Mouse (Mus musculus): ENCODE data around the gene Prkci.

Prkci gene

DNA sequence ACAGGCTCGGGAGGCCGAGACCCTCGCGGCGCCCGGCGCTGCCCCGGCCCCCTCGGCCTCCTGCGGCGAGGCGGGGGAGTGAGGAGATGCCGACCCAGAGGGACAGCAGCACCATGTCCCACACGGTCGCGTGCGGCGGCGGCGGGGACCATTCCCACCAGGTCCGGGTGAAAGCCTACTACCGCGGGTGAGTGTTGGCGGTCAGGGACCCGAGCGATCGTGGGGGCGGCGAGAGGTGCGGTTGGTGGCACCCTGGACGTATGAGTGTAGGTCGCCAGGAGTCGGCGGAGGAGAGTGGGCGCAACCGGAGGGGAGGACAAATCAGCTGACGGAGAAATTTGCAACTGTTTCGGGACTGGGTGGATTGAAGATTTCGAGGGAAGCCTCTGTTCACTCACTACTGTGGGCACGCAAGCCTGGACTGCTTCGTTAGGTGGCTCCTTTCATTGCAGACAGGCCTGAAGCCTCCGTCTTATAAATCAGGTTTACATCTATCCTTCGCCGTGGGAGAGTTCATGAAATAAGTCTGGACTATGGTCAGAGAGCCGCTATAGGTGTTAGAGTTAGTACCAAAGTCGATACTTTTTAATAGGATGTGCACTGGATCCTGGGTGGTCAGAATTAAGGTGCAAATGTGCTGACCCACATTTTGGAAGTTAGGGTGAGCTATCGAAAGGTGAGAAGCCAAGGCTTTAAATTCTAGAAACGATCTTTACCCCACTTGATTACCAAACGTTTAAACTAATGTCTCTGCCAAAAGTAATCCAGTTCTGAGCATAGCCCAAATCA is 546 bp downstream of the Prkci start:
- peak; percentile 58 for DNase-seq

DNA sequence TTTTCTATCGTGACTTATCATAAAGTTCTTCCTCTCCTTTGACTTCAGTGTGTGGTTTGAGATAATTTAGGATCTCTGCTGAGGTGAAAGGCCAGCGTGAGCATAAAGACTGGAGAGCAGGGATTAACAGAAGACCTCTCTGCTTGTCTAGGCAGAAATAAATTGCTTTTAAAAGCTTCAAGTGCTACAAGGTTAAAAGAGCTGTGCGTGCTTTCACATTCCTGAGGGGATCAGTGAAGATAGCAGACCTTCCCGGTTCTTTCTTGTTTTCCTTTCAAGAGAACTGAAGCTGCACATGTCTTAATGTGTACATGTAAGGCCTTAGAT is 1.1 kb downstream of the Prkci start:
- DNase-seq, result no peak

DNA sequence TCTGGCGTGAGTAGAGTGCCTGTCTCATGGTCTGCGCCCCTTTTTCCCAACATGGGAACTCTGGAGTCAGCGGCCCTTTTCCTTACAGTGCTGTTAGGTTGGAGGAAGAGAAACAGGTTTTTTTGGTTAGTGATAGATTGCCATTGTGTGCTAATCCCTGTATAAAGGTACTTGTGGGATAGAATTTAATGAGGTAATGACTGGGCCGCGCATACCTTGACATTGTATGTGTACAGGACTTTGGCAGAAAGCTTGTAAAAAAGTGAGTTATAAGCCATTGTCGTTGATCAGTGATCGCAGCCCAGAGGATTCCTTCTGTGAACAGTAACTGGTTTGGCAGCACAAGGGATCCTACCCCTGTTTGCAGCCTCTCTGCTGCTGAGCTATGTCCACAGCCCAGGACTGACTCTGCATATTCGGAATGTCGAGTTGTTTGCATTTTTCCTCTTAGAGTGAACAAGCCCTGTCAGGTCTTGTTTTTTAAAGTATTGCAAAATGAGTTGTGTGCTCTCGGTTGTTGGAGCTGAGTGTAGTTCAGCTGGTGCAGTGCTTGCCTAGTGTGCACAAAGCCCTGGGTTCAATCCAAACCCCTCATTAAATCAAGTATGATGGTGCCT is 4.0 kb downstream of the Prkci start:
- no peak for DNase-seq

DNA sequence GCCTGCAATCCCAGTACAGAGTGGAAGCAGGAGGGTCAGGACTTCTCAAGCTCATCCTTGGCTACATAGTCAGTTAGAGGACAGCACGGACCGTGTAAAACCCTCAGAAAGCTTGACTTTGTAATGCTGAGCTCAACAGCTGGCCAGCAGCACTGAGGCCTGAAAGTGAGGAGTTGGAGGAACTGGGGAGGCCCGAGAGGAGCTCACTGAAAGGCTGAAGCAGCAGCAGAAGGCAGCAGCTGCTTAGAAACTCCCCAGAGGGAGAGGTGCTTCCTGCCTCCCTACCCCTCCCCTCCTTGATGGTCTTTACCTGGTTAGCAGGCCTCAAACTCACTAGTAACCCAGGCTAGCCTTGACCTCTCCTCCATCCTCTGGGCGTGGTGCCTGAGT is 4.5 kb downstream of the Prkci start:
- DNase-seq, result no peak

DNA sequence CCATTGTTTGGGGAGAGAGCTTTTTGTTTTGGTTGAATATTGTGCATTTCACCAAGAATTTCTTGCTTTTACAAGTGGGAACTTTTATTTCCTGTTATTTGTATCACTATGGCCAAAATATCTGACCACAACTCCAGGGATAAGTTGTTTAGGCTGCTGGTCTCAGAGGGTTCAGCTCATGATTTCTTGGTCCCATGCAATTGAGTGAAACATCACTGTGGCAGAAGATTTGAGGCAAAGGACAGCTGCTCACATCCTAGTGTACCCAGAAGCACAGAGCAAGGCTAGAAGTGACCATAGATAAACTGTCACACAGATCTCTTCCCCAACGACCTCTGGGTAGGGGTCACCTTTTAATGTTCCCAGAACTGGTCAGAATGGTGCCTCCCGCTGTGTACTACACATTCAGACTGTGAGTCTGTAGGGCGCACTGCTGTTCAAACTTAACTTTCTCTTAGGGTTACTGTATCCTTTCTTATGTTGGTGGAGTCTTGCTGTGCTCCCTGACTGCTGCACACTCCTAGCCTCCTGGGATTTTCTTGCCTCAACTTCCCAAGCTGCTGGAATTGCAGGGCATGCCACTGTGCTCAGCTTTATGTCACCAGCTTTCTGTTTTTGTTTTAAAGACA is 5.6 kb downstream of the Prkci start:
- DNase-seq, result no peak

DNA sequence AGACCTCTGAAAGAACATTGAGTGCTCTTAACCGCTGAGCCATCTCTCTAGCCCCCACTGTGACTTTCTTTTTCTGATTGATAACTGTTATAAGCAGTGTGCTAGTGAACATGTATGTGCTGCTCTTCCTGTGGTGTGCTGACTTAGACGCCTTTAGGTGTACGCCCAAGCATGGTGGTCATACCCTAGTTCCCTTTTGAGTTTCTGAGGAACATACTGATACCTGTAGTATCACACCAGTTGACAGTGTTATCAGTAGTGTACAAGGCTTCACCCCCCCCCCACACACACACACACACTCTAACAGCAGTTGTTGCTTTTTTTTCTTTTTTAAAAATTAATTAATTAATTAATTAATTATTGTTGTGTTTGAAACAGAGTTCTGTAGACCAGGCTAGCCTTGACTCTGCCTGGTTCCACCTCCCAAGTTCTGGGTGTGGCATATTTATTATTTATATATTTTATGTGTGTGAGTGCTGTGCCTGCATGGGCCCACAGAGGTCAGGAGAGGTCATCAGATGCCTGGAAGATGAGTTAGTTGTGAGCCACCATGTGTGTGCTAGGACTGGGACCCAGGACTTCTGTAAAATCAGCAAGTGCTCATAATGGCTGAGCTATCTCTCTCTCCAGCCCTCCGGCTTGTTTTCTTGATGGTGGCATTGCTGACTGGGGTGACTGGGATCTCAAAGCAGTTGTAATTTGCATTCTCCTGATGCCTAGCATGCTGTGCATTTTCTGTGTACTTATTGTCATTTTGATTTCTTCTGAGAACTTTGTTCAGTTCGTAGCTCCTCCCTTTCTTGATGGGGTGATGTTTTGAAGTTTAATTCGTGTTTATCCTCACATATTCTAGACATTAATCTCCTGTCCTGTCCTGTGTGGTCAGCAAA is 9.0 kb downstream of the Prkci start:
- no peak for DNase-seq

DNA sequence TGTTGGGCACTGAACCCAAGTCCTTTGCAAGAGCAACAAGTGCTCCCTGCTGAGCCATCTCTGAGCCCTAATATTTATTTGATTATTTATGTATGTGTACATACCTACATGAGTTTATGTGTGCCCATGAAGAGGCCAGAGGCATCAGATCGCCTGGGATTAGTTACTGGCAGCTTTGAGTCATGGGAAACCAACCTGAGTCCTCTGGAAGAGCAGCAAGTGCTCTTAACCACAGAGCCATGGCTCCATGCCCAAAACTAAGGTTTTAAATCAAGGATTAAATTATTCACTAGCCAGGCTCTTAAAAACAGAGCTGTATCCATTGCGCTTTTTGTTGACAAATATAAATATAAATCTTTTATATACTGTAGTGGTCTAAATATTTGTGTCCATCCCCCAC is 18.8 kb downstream of the Prkci start:
- no peak for DNase-seq

DNA sequence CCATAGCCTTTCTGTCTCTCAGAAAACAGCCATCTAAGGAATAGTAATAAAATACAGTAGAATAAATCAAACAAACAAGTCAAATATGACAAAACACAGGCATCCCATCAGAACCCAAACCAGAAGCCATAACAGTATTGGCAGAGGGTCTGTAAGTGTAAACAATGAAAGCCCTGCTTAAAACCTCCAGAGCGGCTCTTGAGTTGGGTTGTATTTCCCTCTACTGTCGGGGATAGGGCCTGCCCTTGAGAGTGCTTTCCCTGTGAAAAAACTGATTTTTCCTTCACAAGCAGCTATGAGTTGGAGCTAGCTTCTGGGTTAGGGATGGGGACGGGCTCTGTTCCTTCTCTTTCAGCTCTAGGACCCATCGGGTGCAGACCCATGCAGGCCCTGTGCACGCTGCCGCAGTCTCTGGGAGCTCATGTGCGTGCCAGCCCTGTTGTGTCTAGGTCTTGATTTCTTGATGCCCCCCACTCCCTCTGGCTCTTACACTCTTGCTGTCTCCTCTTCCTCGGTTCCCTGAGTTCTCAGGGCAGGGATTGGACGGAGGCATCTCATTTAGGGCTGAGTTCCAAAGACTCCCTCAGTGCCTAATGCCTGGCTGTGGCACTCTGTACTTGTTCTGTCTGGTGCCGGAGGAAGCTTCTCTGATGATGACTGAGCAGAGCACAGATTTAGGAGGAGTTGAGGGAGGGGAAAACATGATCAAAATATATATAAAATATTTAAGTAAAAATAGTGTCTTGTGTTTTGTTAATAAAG is 20.3 kb downstream of the Prkci start:
- DNase-seq, result no peak

DNA sequence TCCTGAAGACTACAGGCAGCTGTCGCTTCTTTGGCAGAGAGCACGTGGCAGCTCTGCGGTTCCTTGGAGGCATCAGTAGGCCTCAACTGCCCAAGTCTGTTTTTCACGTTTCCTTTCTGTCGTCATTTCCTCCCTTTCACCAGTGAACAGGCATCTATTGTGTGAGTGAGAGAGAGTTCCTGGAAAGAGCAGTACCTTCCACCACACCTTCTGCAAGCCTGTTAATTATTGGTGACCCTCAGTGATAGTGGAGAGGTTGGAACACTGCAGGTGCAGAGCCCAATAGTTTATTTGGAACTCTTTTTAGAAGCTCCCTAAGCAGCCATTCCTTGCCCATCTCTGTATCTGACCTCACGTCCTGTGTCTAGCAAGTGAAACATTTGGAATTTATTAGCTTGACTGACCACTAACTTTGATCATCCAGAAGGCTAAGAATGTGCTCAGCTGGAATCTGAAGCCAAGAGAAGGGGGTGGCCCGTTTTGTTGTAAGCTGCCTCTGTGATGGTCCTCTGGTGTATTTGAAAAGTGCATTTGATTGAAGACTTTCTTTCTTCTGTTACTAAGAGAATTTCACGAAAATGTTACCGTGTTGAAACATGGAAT is 21.1 kb downstream of the Prkci start:
- no peak for DNase-seq

DNA sequence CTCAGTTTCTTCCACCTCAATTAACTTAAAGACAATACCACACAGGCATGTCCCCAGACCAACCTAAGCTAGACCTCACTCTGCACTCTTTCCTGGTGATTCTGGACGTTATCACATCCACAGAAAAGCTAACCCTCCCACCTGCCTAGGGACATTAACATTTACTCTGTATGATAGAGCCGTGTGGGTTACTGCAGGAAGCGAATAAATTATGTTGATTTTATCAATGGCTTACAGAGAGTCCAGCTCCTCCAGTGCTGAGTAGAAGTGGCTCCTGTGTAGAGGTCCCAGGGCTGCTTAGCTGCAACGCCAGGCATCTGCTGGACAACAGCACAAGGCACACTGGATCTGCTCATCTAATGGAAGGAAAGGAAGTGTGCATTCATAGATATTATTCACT is 22.1 kb downstream of the Prkci start:
- DNase-seq, result no peak

DNA sequence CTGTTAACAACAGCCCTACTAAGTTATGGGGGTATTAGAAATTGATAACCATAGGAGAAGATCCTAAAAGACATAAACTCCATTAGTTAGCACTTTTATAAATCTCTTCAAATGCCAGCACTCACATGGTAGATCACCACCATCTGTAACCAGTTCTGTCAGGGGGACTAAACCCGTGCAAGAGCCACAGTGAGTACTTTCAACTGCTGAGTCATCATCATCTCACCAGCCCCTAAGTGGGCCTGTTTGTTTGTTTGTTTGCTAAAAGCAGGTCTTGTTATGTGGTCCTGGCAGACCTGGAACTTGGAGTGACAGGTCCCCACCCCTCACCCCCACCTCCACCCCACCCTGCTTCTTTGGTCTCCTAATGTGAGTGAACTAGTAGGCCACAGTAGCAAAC is 23.7 kb downstream of the Prkci start:
- DNase-seq, result no peak

DNA sequence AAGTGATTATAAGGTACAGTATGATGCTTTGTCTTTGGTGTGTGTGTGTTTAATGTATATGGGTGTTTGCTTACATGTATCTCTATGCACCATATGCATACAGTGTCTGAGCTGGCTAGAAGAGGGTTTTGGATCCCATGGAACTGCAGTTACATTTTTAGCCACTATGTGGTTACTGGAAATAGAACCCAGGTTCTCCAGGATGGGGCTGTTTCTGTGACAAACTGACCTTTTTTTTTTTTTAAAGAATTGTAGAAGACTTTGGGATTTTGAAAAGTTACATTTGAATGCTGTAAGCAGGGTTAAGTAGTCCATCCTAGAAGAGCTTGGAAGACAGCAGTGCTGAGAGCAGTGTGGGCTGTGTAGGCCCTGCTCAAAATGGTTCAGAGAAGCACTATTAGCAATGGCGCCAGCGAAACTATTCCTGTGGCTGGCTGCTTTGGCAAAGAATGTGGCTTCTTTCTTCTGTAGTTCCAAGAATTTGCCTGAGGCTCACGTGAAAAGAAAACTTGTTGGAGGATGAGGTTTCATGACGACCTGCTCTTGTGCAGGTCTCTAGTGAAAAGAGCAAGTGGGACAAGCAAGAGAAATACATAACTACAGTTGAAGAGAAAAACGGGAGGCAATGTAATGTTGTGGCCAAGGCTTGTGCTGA is 24.4 kb downstream of the Prkci start:
- DNase-seq, result no peak

DNA sequence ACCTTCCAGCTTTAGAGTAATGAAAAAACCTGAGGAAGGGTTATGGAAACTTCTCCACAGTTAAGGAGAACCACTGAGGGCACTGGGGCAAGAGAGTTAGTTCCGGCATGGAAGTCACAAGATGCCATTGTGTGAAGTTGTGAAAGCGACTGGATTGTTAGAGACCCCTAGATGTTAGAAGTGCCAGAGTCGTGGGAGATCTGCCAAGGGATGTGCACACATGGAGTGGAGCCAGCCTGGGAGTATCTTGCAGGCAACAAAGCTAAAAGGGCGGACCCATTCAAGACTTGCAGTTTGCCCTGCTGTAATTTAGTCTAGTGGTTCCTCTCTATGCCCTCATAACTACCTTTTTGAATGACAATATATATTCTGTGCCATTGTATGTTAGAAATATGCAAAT is 25.1 kb downstream of the Prkci start:
- no peak for DNase-seq

DNA sequence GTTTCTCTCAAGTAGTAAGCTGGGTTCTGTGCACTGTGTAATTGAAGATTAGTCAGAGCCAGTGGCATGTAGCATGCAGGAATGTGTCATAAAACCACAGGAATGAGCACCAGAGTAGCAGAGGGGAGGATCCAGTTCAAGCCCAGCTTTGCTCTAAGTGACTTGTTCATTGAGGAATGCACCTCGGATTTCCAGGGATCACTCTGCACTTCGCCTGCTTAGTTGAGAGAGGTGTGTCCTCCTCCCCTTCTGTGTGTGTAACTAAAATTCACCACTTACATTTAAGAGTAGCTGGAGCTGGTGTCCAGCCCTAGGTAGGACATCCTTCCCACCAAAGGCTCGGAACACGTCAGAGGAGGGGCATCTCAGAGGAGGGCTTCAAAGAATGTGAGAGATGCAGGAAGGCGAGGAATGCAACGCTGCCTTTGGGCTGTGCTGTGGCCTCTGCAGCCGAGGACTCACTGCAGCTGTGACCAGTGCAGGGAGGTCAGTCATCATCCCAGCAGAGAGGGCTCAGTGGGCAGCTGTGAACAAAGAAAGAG is 27.4 kb downstream of the Prkci start:
- DNase-seq, result no peak

DNA sequence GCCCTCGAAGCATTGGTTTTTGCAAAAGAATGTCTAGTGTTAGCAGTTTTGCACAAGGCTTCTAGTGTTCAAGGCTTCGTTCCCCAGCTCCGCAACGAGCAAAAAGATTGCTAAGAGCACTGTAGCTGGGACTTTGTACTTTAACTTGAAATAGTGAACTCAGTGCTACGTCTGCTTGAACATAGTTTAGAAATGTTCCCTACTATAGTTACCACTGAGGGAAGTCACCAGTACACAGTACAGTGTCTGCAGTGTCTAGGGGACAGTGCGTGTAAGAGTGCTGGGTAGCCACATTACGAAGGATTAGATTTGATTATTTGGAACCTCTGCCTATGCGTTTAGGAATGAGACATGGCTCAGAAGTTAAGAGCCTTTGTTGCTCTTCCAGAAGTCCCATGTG is 32.2 kb downstream of the Prkci start:
- no peak for DNase-seq

DNA sequence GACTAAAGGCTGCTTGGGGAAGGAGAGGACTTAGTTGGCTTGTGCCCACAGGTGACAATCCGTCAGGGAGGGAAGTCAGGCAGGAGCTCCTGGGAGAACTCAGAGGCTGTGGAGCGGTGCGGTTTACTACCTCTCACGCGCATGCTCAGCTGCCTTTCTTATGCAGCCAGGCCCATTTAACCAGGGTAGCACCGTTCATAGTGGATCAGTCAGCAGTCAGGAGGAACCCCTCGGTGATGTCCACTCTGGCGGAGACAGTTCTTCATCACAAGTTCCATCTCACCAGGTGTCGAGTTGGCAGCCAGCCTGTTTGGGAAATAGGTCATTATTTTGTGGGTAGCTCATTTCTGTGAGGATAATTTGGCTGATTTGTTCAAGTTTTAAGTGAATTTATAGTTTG is 36.1 kb downstream of the Prkci start:
- no peak for DNase-seq

DNA sequence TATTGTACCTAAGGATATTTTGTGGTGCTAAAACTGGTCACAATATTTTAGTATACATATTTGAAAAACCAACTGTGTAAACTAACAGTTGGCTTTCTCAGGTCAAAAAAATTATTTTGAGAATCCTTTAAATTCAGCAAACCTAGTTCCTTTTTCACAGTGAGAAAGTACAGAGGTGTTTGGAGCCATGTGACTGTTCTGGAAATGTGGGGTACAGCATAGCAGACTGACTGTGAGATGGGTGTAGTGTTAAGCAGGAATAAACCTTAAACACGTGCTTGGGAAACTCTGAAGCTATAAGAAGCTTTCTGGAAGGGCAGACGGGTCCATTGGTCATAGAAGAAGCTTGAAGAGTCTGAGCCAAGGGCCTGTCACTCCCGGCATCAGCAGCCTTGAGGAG is 38.1 kb downstream of the Prkci start:
- no peak for DNase-seq

DNA sequence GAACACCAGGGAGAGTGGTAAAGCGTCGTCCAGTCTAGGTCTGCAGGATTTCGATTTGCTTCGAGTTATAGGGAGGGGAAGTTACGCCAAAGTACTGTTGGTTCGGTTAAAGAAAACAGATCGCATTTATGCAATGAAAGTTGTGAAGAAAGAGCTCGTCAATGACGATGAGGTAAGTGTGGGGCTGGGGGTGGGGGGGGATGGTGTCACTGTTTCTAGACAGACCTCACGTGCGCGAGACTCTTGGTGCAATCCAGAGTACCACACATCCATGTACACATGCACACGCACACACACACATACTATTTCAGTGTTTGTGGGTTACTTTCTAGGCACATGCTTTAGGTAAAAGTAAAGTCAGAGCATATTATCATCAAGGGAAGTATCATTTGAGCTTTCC is 42.3 kb downstream of the Prkci start:
- DNase-seq, result no peak

DNA sequence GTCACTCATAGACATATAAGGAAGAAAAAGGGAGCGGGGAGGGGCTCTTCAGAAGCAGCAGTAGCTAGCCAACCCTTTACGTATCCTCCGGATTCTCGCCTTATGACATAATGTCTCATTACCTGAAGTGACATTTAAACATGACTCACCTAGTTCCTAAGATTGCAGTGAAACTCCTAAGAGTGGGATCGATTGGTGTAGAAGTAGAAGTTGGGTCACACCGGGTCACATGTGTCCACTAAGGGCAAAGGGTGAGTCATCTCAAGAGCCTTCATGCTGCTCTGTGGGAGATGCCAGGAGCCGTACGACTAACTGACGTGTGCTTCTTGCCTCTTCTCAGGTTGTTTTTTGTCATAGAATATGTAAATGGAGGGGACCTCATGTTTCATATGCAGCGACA is 43.1 kb downstream of the Prkci start:
- no peak for DNase-seq

DNA sequence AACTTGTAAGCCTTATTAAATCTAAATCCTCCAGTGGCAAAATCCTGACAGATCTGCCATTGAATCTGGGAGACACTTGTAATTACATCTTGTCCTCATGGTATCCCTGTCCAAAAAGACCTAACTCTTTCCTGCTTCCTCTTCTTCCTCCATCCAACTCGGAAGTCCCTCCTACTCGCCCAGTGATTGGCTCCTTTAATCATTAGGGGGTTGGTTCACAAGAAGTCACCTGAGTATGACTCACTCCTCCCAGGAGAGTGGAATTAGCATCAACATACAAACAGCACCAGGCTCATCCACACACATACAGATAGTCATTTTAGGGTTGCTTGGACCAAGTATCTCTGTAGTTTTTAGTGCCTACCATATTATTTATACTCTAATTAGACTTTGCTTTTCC is 47.4 kb downstream of the Prkci start:
- no peak for DNase-seq

DNA sequence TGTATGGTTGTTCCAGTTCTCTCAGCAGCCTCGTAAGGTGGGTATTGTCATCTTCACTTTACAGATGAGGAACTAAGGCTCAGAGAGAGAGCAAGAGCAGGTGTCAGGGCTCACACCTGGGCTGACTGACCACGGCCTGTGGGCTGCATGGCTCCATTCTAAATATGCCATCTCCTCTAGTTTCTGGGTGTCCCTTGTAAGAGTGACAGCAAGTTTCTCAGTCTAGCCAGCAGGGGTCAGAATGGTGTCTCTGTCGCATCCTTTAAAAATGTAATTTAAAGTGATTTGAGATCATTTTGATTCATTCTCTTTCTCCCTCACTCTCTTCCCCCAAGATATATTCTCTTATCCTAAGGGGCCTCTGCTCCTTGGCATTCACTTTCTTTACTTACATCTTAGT is 51.7 kb downstream of the Prkci start:
- DNase-seq, result no peak

DNA sequence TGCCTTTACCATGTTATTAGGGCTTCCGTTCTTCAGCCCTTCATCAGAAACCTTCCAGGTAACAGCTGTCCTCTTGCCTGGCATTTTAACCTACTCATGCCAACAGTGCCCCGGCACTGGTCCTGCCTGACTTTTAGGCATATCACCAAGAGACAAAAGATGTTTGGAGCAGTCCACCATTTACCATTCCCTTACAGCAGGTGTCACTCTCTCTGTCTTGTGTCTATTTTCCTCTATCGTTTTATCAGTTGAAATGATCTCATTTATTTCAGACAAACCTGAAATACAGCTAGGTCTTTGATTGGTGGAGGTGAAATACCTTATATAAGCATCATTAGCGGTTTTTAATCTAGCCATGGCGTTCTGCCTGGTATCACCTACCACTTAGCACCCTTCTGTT is 53.5 kb downstream of the Prkci start:
- no peak for DNase-seq

Measured in right cerebral cortex, adult 18-20 months (tissue).